Mouse (Mus musculus) B cell, adult 67 days (primary cell): ENCODE results near the gene Hacd3. TPM values are rescaled to one million over a fixed set of nuclear protein-coding genes. Genes with fewer than 3 reads are reported as not detected.

Experiments
- total RNA-seq, 2 experiments: library from RNA; stranded (reverse); gene quantifications; 4 replicates each; pipeline ENCODE4 v1.2.4; 2023

Gene Hacd3
- total RNA-seq, result 10 to 100 TPM; 20.0 to 22.5 TPM

GRCm38 (mm10) chr9:65020991-65021886, at the start of gene Hacd3:
Hacd3 (minus strand) TSS chr9:65021693.

GRCm38 (mm10) chr9:65032269-65033108, 11.0 kb upstream of the Hacd3 start, which contains the start of gene Dpp8:
Dpp8 (plus strand) TSS chr9:65032414.

GRCm38 (mm10) chr9:64960117-64960977, 61.1 kb downstream of the Hacd3 start, which contains the start of gene Ints14:
Ints14 (plus strand) TSS chr9:64960905.

GRCm38 (mm10) chr9:64951161-64951657, 70.3 kb downstream of the Hacd3 start, which contains the start of gene Slc24a1:
Slc24a1 (minus strand) TSS chr9:64951607.

Other genes starting within 250 kb of the Hacd3 start
- gene Dennd4a, start 210.4 kb downstream of the Hacd3 start, total RNA-seq, result 100 to 1,000 TPM; 176 to 223 TPM
- not detected for gene Slc24a1, start 70.1 kb downstream of the Hacd3 start, total RNA-seq
- gene Ints14, start 60.8 kb downstream of the Hacd3 start, total RNA-seq, result 10 to 100 TPM; 30.6 to 33.5 TPM
- gene Dpp8, start 10.7 kb upstream of the Hacd3 start, total RNA-seq, result 100 to 1,000 TPM; 102 to 104 TPM
- gene Igdcc4, start 79.8 kb upstream of the Hacd3 start, total RNA-seq, result under 1 TPM; 0.12 to 0.15 TPM
- not detected for gene Igdcc3, start 119.5 kb upstream of the Hacd3 start, total RNA-seq
- gene Parp16, start 173.7 kb upstream of the Hacd3 start, total RNA-seq, result 1 to 10 TPM; 5.7 to 8.7 TPM
- gene Cilp, start 243.5 kb upstream of the Hacd3 start, total RNA-seq, result not detected